Mouse (Mus musculus): Measurements from ENCODE around the gene Sele. TPM values are rescaled to one million over a fixed set of nuclear protein-coding genes. Genes with fewer than 3 reads are reported as not detected.

Sele gene
- total and polyA plus RNA-seq, 3 experiments: not detected

GRCm38 (mm10) chr1:164097911-164098310 lies 49.9 kb downstream of the Sele start:
- Histone ChIP-seq H3K27me3 (ENCODE audit: control insufficient read depth in 1 of 2, insufficient read depth in 2 of 2, low read length in 2 of 2) (peaks cover 13 to 24% of the 10 kb centered on the region in 2 experiments), H3K9me3 (replicated peaks; ENCODE audit: insufficient read depth, low read length) (no peaks in the 10 kb centered on the region), H3K27ac (ENCODE audit: control insufficient read depth, low read depth, low read length) (no peak overlapping the region), H3K9ac (ENCODE audit: control insufficient read depth, low read depth, low read length, poor library complexity, severe bottlenecking) (no peak overlapping the region), H3K36me3 (ENCODE audit: control insufficient read depth in 1 of 2, insufficient read depth in 2 of 2, low read length in 2 of 2) (no peaks in the 10 kb centered on the region), H3K79me2 (ENCODE audit: control insufficient read depth, insufficient read depth, low read length, poor library complexity) (no peaks in the 10 kb centered on the region), H3K4me1 (ENCODE audit: control insufficient read depth in 1 of 2, insufficient read depth in 2 of 2, low read length in 2 of 2) (no peaks in the 10 kb centered on the region), H3K4me3 (ENCODE audit: control insufficient read depth in 1 of 2, insufficient read depth in 1 of 2, low read depth in 2 of 2, low read length in 2 of 2) (no peak overlapping the region)
- no peak for TF ChIP-seq CTCF (IDR thresholded peaks at IDR 0.05 in 2 of 3, conservative IDR thresholded peaks at IDR 0.05 in 1 of 3; ENCODE audit: control insufficient read depth in 1 of 3, insufficient read depth in 1 of 3, low read depth in 2 of 3, low read length in 3 of 3, poor library complexity in 1 of 3, severe bottlenecking in 1 of 3)
- TF ChIP-seq SMC3 (IDR thresholded peaks at IDR 0.05; ENCODE audit: low read depth, low read length): no peak
- no peak for TF ChIP-seq USF1 (IDR thresholded peaks at IDR 0.05; ENCODE audit: low read depth, low read length)
- no peak for TF ChIP-seq TAL1 (IDR thresholded peaks at IDR 0.05; ENCODE audit: low read length)
- TF ChIP-seq NRF1 (IDR thresholded peaks at IDR 0.05; ENCODE audit: insufficient read depth, low read depth, low read length, poor library complexity, severe bottlenecking): no peak
- TF ChIP-seq SIN3A (IDR thresholded peaks at IDR 0.05; ENCODE audit: low read length): no peak
- TF ChIP-seq NELFE (IDR thresholded peaks at IDR 0.05; ENCODE audit: low read depth, low read length): no peak
- no peak for TF ChIP-seq ZNF384 (IDR thresholded peaks at IDR 0.05; ENCODE audit: low read depth, low read length)
- TF ChIP-seq POLR2AphosphoS2 (IDR thresholded peaks at IDR 0.05; ENCODE audit: low read length): no peak
- TF ChIP-seq EP300 (IDR thresholded peaks at IDR 0.05; ENCODE audit: low read depth in 1 of 2, low read length in 2 of 2): no peak
- TF ChIP-seq USF2 (IDR thresholded peaks at IDR 0.05; ENCODE audit: borderline replicate concordance in 1 of 2, insufficient read depth in 1 of 2, low read depth in 1 of 2, low read length in 2 of 2): no peak
- TF ChIP-seq GATA1 (IDR thresholded peaks at IDR 0.05; ENCODE audit: low read depth, low read length): no peak
- no peak for TF ChIP-seq ETS1 (IDR thresholded peaks at IDR 0.05; ENCODE audit: low read depth, low read length)
- TF ChIP-seq ELF1 (IDR thresholded peaks at IDR 0.05; ENCODE audit: low read depth, low read length): no peak
- TF ChIP-seq ZKSCAN1 (IDR thresholded peaks at IDR 0.05; ENCODE audit: low read depth, low read length): no peak
- TF ChIP-seq KAT2A (conservative IDR thresholded peaks at IDR 0.05; ENCODE audit: low read depth, low read length): no peak
- no peak for TF ChIP-seq CHD2 (IDR thresholded peaks at IDR 0.05; ENCODE audit: low read length)
- no peak for TF ChIP-seq MAX (IDR thresholded peaks at IDR 0.05; ENCODE audit: low read length)
- no peak for TF ChIP-seq E2F4 (IDR thresholded peaks at IDR 0.05; ENCODE audit: borderline replicate concordance, low read depth, low read length)
- DNase-seq (ENCODE audit: low read depth, low spot score): no peak

- H3K9ac ChIP-seq (ENCODE audit: control insufficient read depth, low read depth, low read length, poor library complexity, severe bottlenecking): no peak overlapping the region
- H3K4me3 ChIP-seq (ENCODE audit: control insufficient read depth in 1 of 2, insufficient read depth in 1 of 2, low read depth in 2 of 2, low read length in 2 of 2): no peak overlapping the region
- no peak overlapping the region for H3K27ac ChIP-seq (ENCODE audit: control insufficient read depth, low read depth, low read length)
- TF ChIP-seq ETS1 (IDR thresholded peaks at IDR 0.05; ENCODE audit: low read depth, low read length): no peak
- no peak for TF ChIP-seq POLR2AphosphoS5 (IDR thresholded peaks at IDR 0.05; ENCODE audit: borderline replicate concordance, low read depth, low read length)
- no peak for TF ChIP-seq RCOR1 (IDR thresholded peaks at IDR 0.05; ENCODE audit: low read depth, low read length)
- TF ChIP-seq CTCF (IDR thresholded peaks at IDR 0.05 in 2 of 3, conservative IDR thresholded peaks at IDR 0.05 in 1 of 3; ENCODE audit: control insufficient read depth in 1 of 3, insufficient read depth in 1 of 3, low read depth in 2 of 3, low read length in 3 of 3, poor library complexity in 1 of 3, severe bottlenecking in 1 of 3): no peak
- TF ChIP-seq MAX (IDR thresholded peaks at IDR 0.05; ENCODE audit: low read length): no peak
- TF ChIP-seq MYC (IDR thresholded peaks at IDR 0.05; ENCODE audit: low read depth, low read length): no peak
- TF ChIP-seq ZNF384 (IDR thresholded peaks at IDR 0.05; ENCODE audit: low read depth, low read length): no peak
- no peak for TF ChIP-seq GATA1 (IDR thresholded peaks at IDR 0.05; ENCODE audit: low read depth, low read length)
- no peak for TF ChIP-seq ZMIZ1 (IDR thresholded peaks at IDR 0.05; ENCODE audit: low read depth, low read length)
- no peak for TF ChIP-seq USF1 (IDR thresholded peaks at IDR 0.05; ENCODE audit: low read depth, low read length)
- TF ChIP-seq CHD2 (IDR thresholded peaks at IDR 0.05; ENCODE audit: low read length): no peak
- TF ChIP-seq KAT2A (conservative IDR thresholded peaks at IDR 0.05; ENCODE audit: low read depth, low read length): no peak
- no peak for TF ChIP-seq MEF2A (IDR thresholded peaks at IDR 0.05; ENCODE audit: extremely low read depth, insufficient replicate concordance, low read depth, low read length, poor library complexity, severe bottlenecking)
- no peak for TF ChIP-seq MXI1 (IDR thresholded peaks at IDR 0.05; ENCODE audit: low read depth, low read length)
- no peak for TF ChIP-seq SIN3A (IDR thresholded peaks at IDR 0.05; ENCODE audit: low read length)
- TF ChIP-seq POLR2AphosphoS2 (IDR thresholded peaks at IDR 0.05; ENCODE audit: low read length): no peak
- H3K79me2 ChIP-seq (ENCODE audit: control insufficient read depth, insufficient read depth, low read length, poor library complexity): no peaks in the 10 kb centered on the region
- H3K36me3 ChIP-seq (ENCODE audit: control insufficient read depth in 1 of 2, insufficient read depth in 2 of 2, low read length in 2 of 2): no peaks in the 10 kb centered on the region
- peaks cover 13 to 24% of the 10 kb centered on the region in 2 experiments for H3K27me3 ChIP-seq (ENCODE audit: control insufficient read depth in 1 of 2, insufficient read depth in 2 of 2, low read length in 2 of 2)
- no peaks in the 10 kb centered on the region for H3K9me3 ChIP-seq (replicated peaks; ENCODE audit: insufficient read depth, low read length)
- H3K4me1 ChIP-seq (ENCODE audit: control insufficient read depth in 1 of 2, insufficient read depth in 2 of 2, low read length in 2 of 2): no peaks in the 10 kb centered on the region
- DNase-seq (ENCODE audit: low read depth, low spot score): peak; percentile 9
Observed at GRCm38 (mm10) chr1:164098372-164098771, 50.3 kb downstream of the Sele start.
